Mouse (Mus musculus) thymus, postnatal 10 days (tissue): ENCODE results near the gene Mknk2.
A peak's percentile ranks its signal among the peaks of the same experiment; 100 is the strongest.

ENCODE experiments used
- DNase-seq, 2 experiments: peaks; one replicate each; pipeline ENCODE4 v3.0.0; 2021; ENCODE audit warnings: low spot score in 2 of 2

Mknk2 gene

DNA sequence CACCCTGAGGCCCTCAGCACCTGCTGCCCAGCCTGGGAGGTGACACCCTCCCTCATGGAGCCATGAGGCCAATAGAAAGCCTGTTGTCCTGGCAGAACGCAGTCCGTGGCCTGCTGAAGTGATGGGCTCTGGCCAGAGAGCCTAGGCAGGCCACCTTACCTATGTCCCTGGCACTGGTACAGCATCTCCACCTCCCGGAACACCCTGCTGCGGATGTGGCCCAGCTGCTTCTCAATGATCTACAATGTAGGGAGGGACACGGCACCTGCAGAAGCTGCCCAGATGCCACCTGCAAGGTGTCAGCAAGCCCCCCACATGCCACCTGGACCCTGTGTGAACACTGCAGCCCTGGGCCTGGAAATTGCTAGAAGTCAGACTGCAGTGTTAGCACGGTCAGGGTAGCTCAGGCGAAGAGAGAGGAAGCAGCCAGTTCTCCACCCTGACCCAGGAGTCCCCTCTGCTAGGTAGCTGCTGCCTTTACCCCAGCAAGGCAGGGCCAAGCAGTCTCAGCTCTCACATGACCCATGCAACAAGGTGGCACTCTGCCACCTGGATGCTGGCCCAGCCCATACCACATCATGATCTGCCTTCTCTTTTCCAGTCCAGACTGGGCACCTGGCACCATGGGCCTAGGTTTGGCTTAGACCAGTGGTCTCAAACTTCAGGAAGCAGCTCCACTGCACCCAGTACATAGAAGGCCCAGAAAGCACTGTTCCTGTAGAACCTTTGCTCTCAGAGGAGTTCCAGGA lies 8.0 kb downstream of the Mknk2 start:
- DNase-seq = no peak

- no peak for DNase-seq
These were observed 8.9 kb downstream of the Mknk2 start for GRCm38 (mm10) chr10:80669018-80669417.

- DNase-seq = no peak
These were observed 9.3 kb downstream of the Mknk2 start for GRCm38 (mm10) chr10:80668614-80669013.

DNA sequence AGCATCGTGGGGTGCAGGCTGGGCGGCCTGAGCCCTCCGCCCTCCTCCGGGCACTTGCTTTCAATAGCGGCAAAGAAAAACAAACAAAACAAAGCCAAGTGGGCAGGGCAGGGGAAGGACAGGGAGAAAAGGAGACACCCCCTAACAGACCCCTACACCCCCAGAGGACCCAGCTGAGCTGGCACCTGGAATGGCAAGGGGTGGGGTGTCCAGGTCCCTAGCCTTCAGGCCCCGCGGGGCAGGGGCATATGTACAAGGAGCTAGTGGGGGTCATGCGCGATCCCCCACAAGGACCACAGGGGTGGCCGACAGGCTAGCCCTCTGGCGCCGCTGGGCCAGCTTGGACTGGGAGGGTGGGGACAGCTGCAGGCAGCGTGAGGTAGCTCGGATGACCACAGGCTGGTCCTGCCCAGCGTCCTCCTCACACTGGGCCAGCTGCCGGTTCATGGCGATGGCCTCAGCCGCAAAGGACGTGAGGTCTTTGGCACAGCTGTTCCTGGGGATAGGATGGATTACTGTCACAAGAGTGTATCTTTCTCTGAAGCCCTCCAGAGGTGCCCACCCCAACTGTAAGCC lies 11.0 kb downstream of the Mknk2 start:
- DNase-seq = no peak

DNA sequence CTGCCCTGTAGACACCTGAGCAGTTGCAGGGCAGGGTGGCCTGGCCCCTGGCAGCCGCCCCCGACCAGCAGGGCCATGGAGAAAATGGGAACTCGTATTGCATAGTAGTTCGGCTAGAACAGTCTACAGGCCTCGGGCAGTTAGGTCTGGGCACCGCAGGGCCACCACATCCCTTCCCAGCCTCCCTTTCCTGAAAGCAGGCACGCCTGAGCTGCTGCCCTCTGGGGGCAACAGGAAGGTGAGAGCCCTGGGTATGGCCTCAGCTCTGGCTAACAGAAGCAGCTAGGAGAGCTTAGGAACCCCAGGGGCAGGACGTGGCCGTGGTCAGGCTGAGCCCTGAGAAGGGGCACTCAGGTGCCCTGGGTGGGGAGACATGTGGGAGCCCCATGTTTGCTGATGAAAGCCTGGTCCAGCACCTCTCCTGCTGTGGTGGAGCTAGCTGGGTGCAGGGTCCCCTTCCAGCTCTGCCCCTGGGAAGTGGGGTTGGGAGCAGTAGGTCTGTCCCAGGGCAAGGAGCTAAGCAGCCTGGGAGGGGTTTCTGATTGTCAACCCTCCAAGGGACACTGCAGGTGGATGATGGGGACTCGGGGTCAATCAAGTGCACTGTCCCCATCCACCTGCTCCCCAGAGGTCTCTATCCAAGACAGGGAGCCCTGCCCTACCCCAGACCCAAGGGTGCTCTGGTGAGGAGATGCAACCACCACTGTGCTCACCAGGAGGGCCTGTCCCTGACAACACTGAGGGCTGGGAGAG lies 11.8 kb downstream of the Mknk2 start:
- no peak for DNase-seq

DNA sequence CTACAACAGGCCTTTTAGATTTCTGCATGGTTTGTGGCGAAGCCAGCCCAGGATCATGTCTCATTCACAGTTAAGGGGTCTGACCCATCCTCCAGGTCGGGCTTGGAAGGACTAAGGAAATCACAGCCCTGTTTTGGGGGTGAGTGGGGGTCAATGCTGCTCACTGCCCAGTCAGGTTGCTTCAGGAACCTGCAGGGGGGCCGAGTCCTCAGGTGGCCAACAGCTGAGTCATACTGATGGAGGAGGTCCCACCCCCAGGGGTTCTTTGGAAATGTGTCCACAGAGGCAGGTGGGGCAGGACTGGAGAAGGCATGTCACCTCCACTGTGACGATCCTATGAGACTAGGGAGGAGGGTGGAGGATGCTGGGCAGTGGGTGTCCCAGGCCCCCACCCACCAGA lies 12.5 kb downstream of the Mknk2 start:
- no peak for DNase-seq

- DNase-seq = no peak
These were observed 12.9 kb downstream of the Mknk2 start for GRCm38 (mm10) chr10:80665016-80665380.

GRCm38 (mm10) chr10:80664197-80665015 lies 13.5 kb downstream of the Mknk2 start:
- DNase-seq = no peak

DNA sequence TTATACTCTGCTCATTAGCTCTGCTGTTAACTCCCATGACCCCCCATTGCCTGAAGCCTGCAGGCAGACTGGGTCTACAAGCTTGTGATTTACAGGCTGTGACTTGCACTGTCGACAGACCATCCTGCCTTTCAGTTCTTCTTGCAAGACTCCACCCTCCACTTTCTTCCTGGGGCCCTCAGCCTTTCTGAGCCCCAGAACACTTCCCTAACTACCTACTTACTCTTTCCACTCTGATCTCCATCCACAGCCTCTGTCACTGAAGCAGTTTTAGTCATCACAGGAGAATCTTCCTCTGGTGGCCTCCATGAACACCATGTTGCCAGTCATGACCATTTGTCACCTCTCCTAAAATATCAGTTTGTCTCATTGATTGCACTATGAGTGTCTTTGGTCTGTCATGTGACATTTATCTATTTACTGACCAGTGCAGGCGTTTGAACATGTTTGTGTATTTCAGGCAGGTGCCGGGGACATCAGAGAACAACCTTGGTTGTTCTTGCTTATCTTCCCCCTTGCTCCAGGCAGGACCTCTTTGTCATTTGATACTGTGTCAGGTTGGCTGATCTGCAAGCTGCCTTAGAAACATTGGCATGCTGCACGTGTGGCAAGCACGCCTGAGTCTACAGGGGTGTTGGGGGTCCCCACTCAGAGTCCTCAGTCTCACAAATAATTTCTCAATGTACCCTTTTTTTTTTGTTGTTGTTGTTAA lies 14.3 kb downstream of the Mknk2 start:
- DNase-seq = no peak

- peak; percentile 71 to 89 for DNase-seq
These were observed 16.8 kb downstream of the Mknk2 start for GRCm38 (mm10) chr10:80661149-80661548.

GRCm38 (mm10) chr10:80659213-80659612 lies 18.7 kb downstream of the Mknk2 start:
- peak; percentile 64 to 86 for DNase-seq

GRCm38 (mm10) chr10:80658841-80659202 lies 19.1 kb downstream of the Mknk2 start:
- DNase-seq = peak in 1 of 2 experiments; percentile 41

- DNase-seq = no peak
These were observed 19.6 kb downstream of the Mknk2 start for GRCm38 (mm10) chr10:80658194-80658840.

DNA sequence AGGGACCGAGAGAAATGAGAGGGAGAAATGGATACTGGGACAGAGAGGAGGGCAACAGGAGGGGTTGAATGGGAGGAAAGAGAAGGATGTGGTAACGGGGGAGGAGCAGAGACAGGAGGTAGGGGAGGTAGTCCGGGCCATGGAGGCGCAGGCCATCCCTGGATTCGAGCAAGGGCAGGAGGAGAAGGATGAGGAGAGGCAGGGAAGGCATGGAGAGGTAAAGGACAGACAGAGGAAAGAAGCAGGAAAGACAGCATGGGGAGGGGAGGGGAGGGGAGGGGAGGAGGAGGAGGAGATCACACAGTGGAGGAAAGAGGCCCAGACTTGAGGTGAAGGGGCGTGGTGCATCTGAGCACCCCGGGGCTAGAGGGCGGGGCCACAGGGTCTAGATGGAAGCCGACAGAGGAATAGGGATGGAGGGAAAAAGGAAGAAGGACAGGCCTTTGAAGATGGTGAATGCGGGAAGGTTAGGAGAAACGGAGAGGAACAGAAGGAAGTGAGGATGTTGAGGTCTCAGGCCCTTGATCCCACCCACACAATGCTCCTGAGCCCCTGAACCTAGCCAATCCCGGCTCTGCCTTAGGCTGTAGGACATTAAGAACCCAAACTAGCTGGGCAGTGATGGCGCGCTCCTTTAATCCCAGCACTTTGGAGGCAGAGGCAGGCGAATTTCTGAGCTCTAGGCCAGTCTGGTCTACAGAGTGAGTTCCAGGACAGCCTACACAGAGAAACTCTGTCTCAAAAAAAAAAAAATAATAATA lies 20.9 kb downstream of the Mknk2 start, which contains the start of gene Btbd2:
Gene Btbd2 (minus strand): TSS at position 209 of the 761 bp plus-strand sequence.
- DNase-seq = no peak

- DNase-seq = peak; percentile 91 to 99
These were observed 21.6 kb downstream of the Mknk2 start for GRCm38 (mm10) chr10:80656130-80656862.

GRCm38 (mm10) chr10:80655406-80656129 lies 22.3 kb downstream of the Mknk2 start:
- no peak for DNase-seq

DNA sequence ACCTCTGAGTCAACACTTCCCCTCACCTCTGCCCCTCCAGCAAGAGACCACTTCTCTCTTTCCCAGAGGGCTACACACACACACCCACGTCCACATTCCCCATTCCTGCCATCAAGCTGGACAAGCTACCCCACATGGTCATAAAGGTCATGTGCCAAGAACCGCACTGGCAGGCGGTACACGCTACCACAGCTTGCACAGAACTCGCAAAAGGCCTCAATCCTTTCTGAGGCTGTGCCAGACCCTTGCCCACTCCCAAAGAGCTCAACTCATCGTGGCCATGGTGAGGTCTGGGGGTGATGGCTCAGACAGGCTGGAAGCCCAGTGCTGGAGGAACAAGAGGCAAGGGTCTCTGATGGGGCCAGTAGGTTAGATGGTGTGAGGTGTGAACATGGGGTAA lies 23.0 kb downstream of the Mknk2 start:
- DNase-seq = no peak

- DNase-seq = no peak
These were observed 24.7 kb downstream of the Mknk2 start for GRCm38 (mm10) chr10:80653156-80653720.
